Mouse (Mus musculus): ENCODE data around the gene 4930519G04Rik. TPM values are rescaled to one million over a fixed set of nuclear protein-coding genes. Genes with fewer than 3 reads are reported as not detected.

4930519G04Rik gene
- polyA plus RNA-seq, 1 experiment from 2014 or later: not detected

DNA sequence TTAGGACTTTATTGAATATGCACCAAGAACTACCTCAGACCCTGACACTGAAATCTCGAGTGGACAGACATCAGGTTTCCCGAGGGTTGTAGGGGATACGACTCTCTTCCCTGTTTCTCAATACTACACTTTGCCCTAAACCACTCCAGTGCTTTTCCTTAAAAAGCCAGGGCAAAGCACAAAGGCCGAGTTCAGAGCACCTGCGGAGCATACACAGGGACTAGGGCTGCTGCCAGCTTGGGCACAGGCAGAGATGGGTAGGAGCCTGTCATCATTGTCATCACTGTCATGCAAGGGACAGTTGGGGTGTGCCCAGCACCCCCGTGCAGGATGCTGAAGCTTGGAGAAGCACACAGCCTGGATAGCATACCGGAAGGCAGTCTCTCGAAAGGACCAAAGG, 79.7 kb downstream of the 4930519G04Rik start:
- WGBS: 81% methylated on average over 8 of the region's 8 CpGs
- no peak for ATAC-seq (ENCODE audit: insufficient number of reproducible peaks, low FRiP score, low TSS enrichment, low read depth)
- Histone ChIP-seq H3K4me2 (replicated peaks) (no peak overlapping the region), H3K27ac (replicated peaks) (no peak overlapping the region), H3K9me3 (replicated peaks) (no peaks in the 10 kb centered on the region), H3K27me3 (no peaks in the 10 kb centered on the region), H3K4me3 (replicated peaks) (no peak overlapping the region), H3K36me3 (no peaks in the 10 kb centered on the region), H3K9ac (no peak overlapping the region), H3K4me1 (no peaks in the 10 kb centered on the region)

Small RNA genes within 50 kb of the gene (microRNA-seq; reads per million reads assigned to microRNA genes)
- 19.5 reads per million, percentile 36 among the genes with 10 or more reads in this experiment for gene Mir6240 (ENCODE audit: borderline number of aligned reads)

Other genes with a start within 250 kb of the 4930519G04Rik start
- gene Trpv4, start 195.2 kb upstream of the 4930519G04Rik start, polyA plus RNA-seq (2015; fragmentation: Nextera tagmentation; extraction: Ambion mirVana): 14.6 and 15.0 TPM in 2 replicates
- gene Gltp, start 162.7 kb upstream of the 4930519G04Rik start, polyA plus RNA-seq (2015; fragmentation: Nextera tagmentation; extraction: Ambion mirVana): 287 and 358 TPM in 2 replicates
- gene Tchp, start 145.9 kb upstream of the 4930519G04Rik start, polyA plus RNA-seq (2015; fragmentation: Nextera tagmentation; extraction: Ambion mirVana): 16.3 and 17.4 TPM in 2 replicates
- 54.9 and 57.6 TPM in 2 replicates for gene Ankrd13a, start 79.0 kb upstream of the 4930519G04Rik start, polyA plus RNA-seq (2015; fragmentation: Nextera tagmentation; extraction: Ambion mirVana)
- gene Git2, start 78.1 kb upstream of the 4930519G04Rik start, polyA plus RNA-seq (2015; fragmentation: Nextera tagmentation; extraction: Ambion mirVana): 49.6 and 54.9 TPM in 2 replicates
- 90.1 and 91.9 TPM in 2 replicates for gene 1500011B03Rik, start 30.2 kb upstream of the 4930519G04Rik start, polyA plus RNA-seq (2015; fragmentation: Nextera tagmentation; extraction: Ambion mirVana)
- 0.37 and 0.38 TPM in 2 replicates for gene Gm9936, start 5.0 kb downstream of the 4930519G04Rik start, polyA plus RNA-seq (2015; fragmentation: Nextera tagmentation; extraction: Ambion mirVana)
- gene Oasl2, start 43.3 kb downstream of the 4930519G04Rik start, polyA plus RNA-seq (2015; fragmentation: Nextera tagmentation; extraction: Ambion mirVana): 4.8 and 6.5 TPM in 2 replicates
- 0.45 and 0.89 TPM in 2 replicates for gene Oasl1, start 69.6 kb downstream of the 4930519G04Rik start, polyA plus RNA-seq (2015; fragmentation: Nextera tagmentation; extraction: Ambion mirVana)
- gene 2210016L21Rik, start 88.5 kb downstream of the 4930519G04Rik start, polyA plus RNA-seq (2015; fragmentation: Nextera tagmentation; extraction: Ambion mirVana): 61.8 and 69.0 TPM in 2 replicates
- 0.07 TPM in 1 of 2 replicates, not detected in the other for gene Hnf1a, start 117.4 kb downstream of the 4930519G04Rik start, polyA plus RNA-seq (2015; fragmentation: Nextera tagmentation; extraction: Ambion mirVana)
- 20.9 and 24.9 TPM in 2 replicates for gene Sppl3, start 157.5 kb downstream of the 4930519G04Rik start, polyA plus RNA-seq (2015; fragmentation: Nextera tagmentation; extraction: Ambion mirVana)
- 39.7 and 50.0 TPM in 2 replicates for gene Gm10401, start 244.6 kb downstream of the 4930519G04Rik start, polyA plus RNA-seq (2015; fragmentation: Nextera tagmentation; extraction: Ambion mirVana)